Mouse (Mus musculus): ENCODE data around the gene Fastk. TPM values are rescaled to one million over a fixed set of nuclear protein-coding genes. Genes with fewer than 3 reads are reported as not detected.

Fastk gene
- polyA plus RNA-seq, 1 experiment from 2014 or later: 118 TPM

DNA sequence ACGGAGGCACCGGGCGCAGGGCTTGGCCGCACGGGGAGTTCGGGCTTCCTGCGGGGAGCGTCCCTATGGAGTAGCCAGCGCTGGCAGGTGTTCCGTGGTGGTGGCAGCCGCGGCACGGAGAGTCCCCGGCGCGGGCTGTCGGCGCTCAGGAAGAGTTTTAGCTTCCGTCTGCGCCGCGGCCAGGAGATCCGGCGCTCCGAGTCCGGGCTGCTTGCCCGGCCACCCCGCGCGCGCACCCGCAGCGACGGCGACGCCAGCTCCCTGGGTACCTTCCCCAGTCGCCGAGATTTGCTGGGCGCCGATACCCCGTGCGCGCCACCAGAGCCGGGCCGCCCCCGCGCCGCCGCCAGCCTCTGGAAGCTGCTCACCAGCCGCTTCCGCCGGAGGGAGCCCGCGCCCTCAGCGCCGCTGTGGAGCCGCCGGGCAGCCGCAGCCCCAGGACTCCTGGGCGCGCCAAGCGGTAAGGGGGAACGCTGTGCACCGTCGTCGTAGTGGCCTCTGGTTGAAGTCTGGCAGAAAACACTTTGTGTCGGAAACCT lies 29.7 kb upstream of the Fastk start:
- peak; percentile 72 for DNase-seq (ENCODE audit: low spot score)
- peaks cover 51% of the 10 kb centered on the region for H3K4me1 ChIP-seq
- peaks cover 33% of the 10 kb centered on the region for H3K27me3 ChIP-seq (ENCODE audit: low read depth, poor library complexity, severe bottlenecking)
- H3K9me3 ChIP-seq (replicated peaks): no peaks in the 10 kb centered on the region
- H3K4me3 ChIP-seq: peak overlapping the region; percentile 55
- 2% methylated on average over 67 of the region's 67 CpGs for WGBS
- peaks cover 44% of the 10 kb centered on the region for H3K36me3 ChIP-seq
- peak overlapping the region; percentile 59 for H3K27ac ChIP-seq

- Histone ChIP-seq H3K9me3 (replicated peaks) (no peaks in the 10 kb centered on the region), H3K4me1 (peaks cover 57% of the 10 kb centered on the region), H3K27me3 (ENCODE audit: low read depth, poor library complexity, severe bottlenecking) (peaks cover 33% of the 10 kb centered on the region), H3K4me3 (peak overlapping the region; percentile 55), H3K36me3 (peaks cover 38% of the 10 kb centered on the region), H3K27ac (peak overlapping the region; percentile 59)
- 2% methylated on average over 77 of the region's 77 CpGs for WGBS
- DNase-seq (ENCODE audit: low spot score): peak; percentile 70
Observed at GRCm38 (mm10) chr5:24474025-24474722, 29.1 kb upstream of the Fastk start.

DNA sequence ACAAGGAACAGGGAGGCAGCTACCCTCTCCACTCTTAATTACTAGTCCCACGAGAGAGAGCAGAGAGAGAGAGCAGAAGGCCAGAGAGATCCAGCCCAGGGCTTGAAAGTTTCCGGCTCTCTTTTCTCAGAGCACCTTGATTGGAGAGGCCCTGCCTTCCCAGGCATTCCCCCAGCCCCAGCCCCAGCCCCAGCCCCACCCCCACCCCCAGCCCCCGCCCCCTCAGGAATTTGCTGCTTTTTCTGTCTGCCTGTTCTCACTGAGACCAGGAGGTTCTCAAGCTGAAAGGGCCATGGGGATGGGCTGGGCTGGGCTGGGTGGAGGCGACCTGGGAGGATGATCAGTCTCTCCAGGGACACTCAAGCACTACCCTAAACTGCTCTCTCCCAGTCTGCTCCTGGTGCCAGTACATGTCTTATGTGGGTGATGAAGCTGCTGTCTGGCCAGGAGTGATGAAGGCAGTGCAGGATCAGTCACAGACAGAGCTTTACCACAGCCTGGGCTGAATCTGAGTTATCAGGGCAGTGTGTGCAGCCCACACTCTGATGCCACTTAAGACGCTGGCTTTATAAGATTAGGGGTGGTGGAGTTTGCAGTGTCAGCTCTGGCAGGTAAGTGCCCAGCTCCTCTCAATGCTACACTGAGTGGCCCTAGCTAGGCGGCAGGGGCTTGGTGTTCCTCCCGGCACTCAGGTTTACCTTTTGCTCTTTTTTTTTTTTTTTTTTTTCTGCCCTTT lies 28.0 kb upstream of the Fastk start:
- Histone ChIP-seq H3K4me3 (0 out of 2 replicates have a peak overlapping the region, but pooled peaks have one; percentile 18), H3K4me1 (peaks cover 62% of the 10 kb centered on the region), H3K9me3 (replicated peaks) (no peaks in the 10 kb centered on the region), H3K27ac (no peak overlapping the region), H3K27me3 (ENCODE audit: low read depth, poor library complexity, severe bottlenecking) (peaks cover 33% of the 10 kb centered on the region), H3K36me3 (peaks cover 27% of the 10 kb centered on the region)
- DNase-seq (ENCODE audit: low spot score): peak; percentile 50
- whole genome bisulfite sequencing: 11% methylated on average over 7 of the region's 7 CpGs

- H3K4me1 ChIP-seq: peaks cover 63% of the 10 kb centered on the region
- no peak overlapping the region for H3K4me3 ChIP-seq
- peaks cover 30% of the 10 kb centered on the region for H3K27me3 ChIP-seq (ENCODE audit: low read depth, poor library complexity, severe bottlenecking)
- peak; percentile 84 for DNase-seq (ENCODE audit: low spot score)
- no peaks in the 10 kb centered on the region for H3K9me3 ChIP-seq (replicated peaks)
- 13% methylated on average over 5 of the region's 5 CpGs for WGBS
- no peak overlapping the region for H3K27ac ChIP-seq
- peaks cover 7% of the 10 kb centered on the region for H3K36me3 ChIP-seq
Observed at GRCm38 (mm10) chr5:24470600-24470999, 25.5 kb upstream of the Fastk start.

- WGBS: 75% methylated on average over 12 of the region's 12 CpGs
- no peak for DNase-seq (ENCODE audit: low spot score)
- H3K9me3 ChIP-seq (replicated peaks): no peaks in the 10 kb centered on the region
- H3K4me1 ChIP-seq: peaks cover 32% of the 10 kb centered on the region
- H3K27me3 ChIP-seq (ENCODE audit: low read depth, poor library complexity, severe bottlenecking): no peaks in the 10 kb centered on the region
- no peak overlapping the region for H3K4me3 ChIP-seq
- H3K27ac ChIP-seq: no peak overlapping the region
- peaks cover 15% of the 10 kb centered on the region for H3K36me3 ChIP-seq
Observed at GRCm38 (mm10) chr5:24466762-24467161, 21.7 kb upstream of the Fastk start.

DNA sequence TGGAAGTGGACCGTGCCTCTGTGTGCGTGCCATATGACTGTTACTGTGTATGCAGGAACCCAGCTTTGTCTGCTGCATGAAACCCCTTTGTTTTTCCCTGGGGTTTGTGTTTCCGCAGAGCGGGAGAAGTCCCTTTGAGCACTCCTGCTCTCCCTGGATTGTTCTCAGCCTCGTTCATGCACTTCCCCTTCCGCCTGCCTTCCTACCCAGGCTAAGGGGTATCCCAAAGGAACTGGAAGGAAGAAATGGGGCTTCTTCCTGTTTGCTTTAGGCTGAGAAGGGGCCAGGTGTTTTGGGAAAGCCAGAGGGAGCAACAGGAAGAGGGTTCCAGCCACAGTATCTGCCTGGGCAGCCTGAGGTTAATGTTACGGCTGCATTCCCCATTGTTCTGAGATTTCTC lies 10.5 kb upstream of the Fastk start:
- H3K27me3 ChIP-seq (ENCODE audit: low read depth, poor library complexity, severe bottlenecking): no peaks in the 10 kb centered on the region
- H3K4me3 ChIP-seq: peak overlapping the region; percentile 7; the same call in 1 of the 2 replicates
- H3K4me1 ChIP-seq: peaks cover 49% of the 10 kb centered on the region
- DNase-seq (ENCODE audit: low spot score): no peak
- H3K36me3 ChIP-seq: peaks cover 60% of the 10 kb centered on the region
- 0 out of 2 replicates have a peak overlapping the region, but pooled peaks have one; percentile 21 for H3K27ac ChIP-seq
- no peaks in the 10 kb centered on the region for H3K9me3 ChIP-seq (replicated peaks)
- WGBS: 79% methylated on average over 7 of the region's 7 CpGs

GRCm38 (mm10) chr5:24455076-24455475 lies 10.0 kb upstream of the Fastk start:
- Histone ChIP-seq H3K27ac (0 out of 2 replicates have a peak overlapping the region, but pooled peaks have one; percentile 21), H3K27me3 (ENCODE audit: low read depth, poor library complexity, severe bottlenecking) (no peaks in the 10 kb centered on the region), H3K4me1 (peaks cover 49% of the 10 kb centered on the region), H3K9me3 (replicated peaks) (no peaks in the 10 kb centered on the region), H3K4me3 (peak overlapping the region; percentile 86), H3K36me3 (peaks cover 55% of the 10 kb centered on the region)
- DNase-seq (ENCODE audit: low spot score): no peak
- WGBS: 89% methylated on average over 3 of the region's 3 CpGs

- H3K4me3 ChIP-seq: peak overlapping the region; percentile 86
- H3K4me1 ChIP-seq: peaks cover 49% of the 10 kb centered on the region
- no peaks in the 10 kb centered on the region for H3K9me3 ChIP-seq (replicated peaks)
- H3K27ac ChIP-seq: no peak overlapping the region; the same call in 1 of the 2 replicates
- no peaks in the 10 kb centered on the region; the same call in 1 of the 2 replicates for H3K27me3 ChIP-seq (ENCODE audit: low read depth, poor library complexity, severe bottlenecking)
- WGBS: 6% methylated on average over 2 of the region's 2 CpGs
- DNase-seq (ENCODE audit: low spot score): no peak
- H3K36me3 ChIP-seq: peaks cover 44% of the 10 kb centered on the region
Observed at GRCm38 (mm10) chr5:24453985-24454303, 8.9 kb upstream of the Fastk start.

- H3K4me1 ChIP-seq: peaks cover 49% of the 10 kb centered on the region
- H3K27ac ChIP-seq: peak overlapping the region; percentile 97
- no peaks in the 10 kb centered on the region for H3K9me3 ChIP-seq (replicated peaks)
- peak overlapping the region; percentile 86 for H3K4me3 ChIP-seq
- WGBS: 4% methylated on average over 5 of the region's 5 CpGs
- DNase-seq (ENCODE audit: low spot score): no peak
- no peaks in the 10 kb centered on the region; the same call in 1 of the 2 replicates for H3K27me3 ChIP-seq (ENCODE audit: low read depth, poor library complexity, severe bottlenecking)
- H3K36me3 ChIP-seq: peaks cover 39% of the 10 kb centered on the region
Observed at GRCm38 (mm10) chr5:24453283-24453984, 8.3 kb upstream of the Fastk start.

DNA sequence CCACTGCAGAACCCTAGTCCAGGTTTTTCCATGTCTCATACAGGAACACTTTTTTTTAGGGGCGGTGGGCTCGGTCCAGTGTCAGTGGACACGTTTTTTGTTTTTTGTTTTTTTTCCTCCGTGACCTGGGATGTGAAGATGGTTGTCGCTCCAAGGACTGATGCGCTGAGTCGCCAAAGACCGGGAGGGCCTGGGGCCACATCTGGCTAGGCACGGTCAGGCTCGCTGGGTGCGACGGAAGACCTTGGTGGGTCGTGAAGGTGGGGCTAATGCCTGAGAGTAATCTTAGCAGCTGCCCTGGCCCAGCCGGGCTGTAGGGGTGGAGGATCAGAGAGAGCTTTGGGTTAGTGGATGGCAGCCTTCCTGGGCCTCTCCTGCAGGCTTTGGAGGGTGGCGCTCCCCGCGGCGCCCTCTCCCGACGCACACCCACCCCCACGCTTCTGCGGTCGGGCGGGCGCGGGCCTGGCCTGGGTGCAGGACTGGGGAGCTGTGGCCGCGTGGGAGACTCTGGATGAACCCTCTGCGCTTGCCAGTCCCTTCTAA lies 7.7 kb upstream of the Fastk start:
- Histone ChIP-seq H3K27me3 (ENCODE audit: low read depth, poor library complexity, severe bottlenecking) (no peaks in the 10 kb centered on the region; the same call in 1 of the 2 replicates), H3K9me3 (replicated peaks) (no peaks in the 10 kb centered on the region), H3K4me3 (peak overlapping the region; percentile 86), H3K36me3 (peaks cover 33% of the 10 kb centered on the region), H3K4me1 (peaks cover 54% of the 10 kb centered on the region), H3K27ac (peak overlapping the region; percentile 97)
- peak; percentile 67 for DNase-seq (ENCODE audit: low spot score)
- WGBS: under 1% methylated on average over 29 of the region's 29 CpGs

DNA sequence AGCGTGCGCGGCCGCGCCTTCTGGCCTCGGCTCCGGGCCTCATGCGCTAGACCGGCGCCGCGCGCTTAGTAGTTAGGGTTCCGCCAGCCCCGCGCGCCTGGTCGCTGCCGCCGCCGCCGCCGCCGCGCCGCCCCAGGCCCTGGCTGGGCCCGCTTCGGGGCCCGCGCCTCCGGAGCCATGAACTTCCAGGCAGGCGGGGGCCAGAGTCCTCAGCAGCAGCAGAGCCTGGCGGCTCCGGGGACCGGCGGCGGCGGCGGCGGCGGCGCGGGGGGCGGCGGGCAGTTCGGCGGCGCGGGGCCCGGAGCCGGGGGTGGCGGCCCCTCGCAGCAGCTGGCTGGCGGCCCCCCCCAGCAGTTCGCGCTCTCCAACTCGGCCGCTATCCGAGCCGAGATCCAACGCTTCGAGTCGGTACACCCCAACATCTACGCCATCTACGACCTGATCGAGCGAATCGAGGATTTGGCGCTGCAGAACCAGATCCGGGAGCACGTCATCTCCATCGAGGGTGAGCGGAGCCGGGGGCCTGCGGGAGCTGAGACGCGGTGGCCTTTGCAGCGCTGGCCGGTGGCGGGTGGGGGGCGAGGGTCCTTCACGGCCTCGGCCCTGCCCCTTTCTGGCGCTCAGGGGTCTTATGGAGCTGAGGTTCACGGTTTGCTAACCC lies 7.1 kb upstream of the Fastk start, which contains the start of gene Agap3:
TSS of gene Agap3 (plus strand) at position 148 of the 661 bp plus-strand sequence.
- peak within 1 kb of the TSS; percentile 86 for H3K4me3 ChIP-seq
- peaks cover 27% of the 10 kb centered on the region for H3K36me3 ChIP-seq
- H3K9me3 ChIP-seq (replicated peaks): no peaks in the 10 kb centered on the region
- H3K4me1 ChIP-seq: peaks cover 60% of the 10 kb centered on the region
- DNase-seq (ENCODE audit: low spot score): no peak
- WGBS: under 1% methylated on average over 70 of the region's 85 CpGs
- H3K27me3 ChIP-seq (ENCODE audit: low read depth, poor library complexity, severe bottlenecking): no peaks in the 10 kb centered on the region; the same call in 1 of the 2 replicates
- peak within 1 kb of the TSS; percentile 97 for H3K27ac ChIP-seq
